Mouse (Mus musculus) induced T-regulatory cell, adult 2 months (primary cell): Measurements from ENCODE around the gene Arhgef33.

Source experiments
- DNase-seq: peaks from one replicate; pipeline ENCODE4 v3.0.0-alpha.2; 2012; ENCODE audit warnings: low read depth

Arhgef33 gene

GRCm38 (mm10) chr17:80446470-80446869, 139.3 kb downstream of the Arhgef33 start:
- no peak for DNase-seq
